Mouse (Mus musculus) C2C12 (cell line): ENCODE data around the gene Ank3.

Source experiments
- CEBPB ChIP-seq: IDR thresholded peaks from one replicate; pipeline ENCODE4 v1.6.1; 2011; ENCODE audit warnings: low read depth, mild to moderate bottlenecking, control low read depth, moderate library complexity
- CTCF ChIP-seq: IDR thresholded peaks from one replicate; pipeline ENCODE4 v1.5.1; 2011; ENCODE audit not compliant: control insufficient read depth, insufficient read depth, insufficient read length
- FOSL1 ChIP-seq: IDR thresholded peaks from one replicate; pipeline ENCODE4 v1.8.0; 2011; ENCODE audit warnings: mild to moderate bottlenecking, low read length; ENCODE audit not compliant: poor library complexity, insufficient read depth, severe bottlenecking
- MAX ChIP-seq: IDR thresholded peaks from one replicate; pipeline ENCODE4 v1.6.1; 2011; ENCODE audit warnings: mild to moderate bottlenecking, control low read depth
- MYOD1 ChIP-seq: IDR thresholded peaks from one replicate; pipeline ENCODE4 v1.6.1; 2011; ENCODE audit warnings: low read depth; ENCODE audit not compliant: control insufficient read depth, insufficient read length
- MYOG ChIP-seq: IDR thresholded peaks from one replicate; pipeline ENCODE4 v1.6.1; 2011; ENCODE audit not compliant: control insufficient read depth, insufficient read length; ENCODE audit errors: extremely low read depth
- USF1 ChIP-seq: IDR thresholded peaks from one replicate; pipeline ENCODE4 v1.6.1; 2011; ENCODE audit warnings: low read depth, mild to moderate bottlenecking, control low read depth, moderate library complexity

DNA sequence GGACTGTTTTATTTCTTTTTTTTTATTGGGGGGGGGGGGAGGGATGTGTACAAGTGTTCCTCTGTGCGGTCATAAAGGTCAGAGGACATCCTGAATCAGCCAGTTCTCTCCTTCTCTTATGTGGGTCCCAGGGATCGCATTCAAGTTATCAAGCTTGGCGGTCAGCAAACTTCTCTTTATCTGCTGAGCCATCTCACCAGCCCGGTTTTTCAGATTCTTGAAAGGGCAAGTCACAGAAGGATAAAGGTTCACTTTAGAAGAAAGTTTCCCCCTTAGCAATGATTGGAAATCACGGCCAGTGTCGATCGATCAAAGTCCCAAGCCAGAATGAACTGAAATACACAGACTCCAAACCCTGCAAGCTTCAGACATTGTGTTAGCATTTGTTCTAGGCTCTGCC is 651.2 kb downstream of the Ank3 start:
- no peak for TF ChIP-seq CEBPB
- TF ChIP-seq CTCF = no peak
- TF ChIP-seq MAX = no peak
- no peak for TF ChIP-seq USF1
- TF ChIP-seq MYOD1 = no peak
- no peak for TF ChIP-seq MYOG
- TF ChIP-seq FOSL1 = no peak
